Mouse (Mus musculus) limb, embryonic 14.5 days (tissue): Measurements from ENCODE around the gene Cyfip1. TPM values are rescaled to one million over a fixed set of nuclear protein-coding genes. Genes with fewer than 3 reads are reported as not detected.

Source experiments
- ATAC-seq: fragments of 200-750 bp; cut with Nextera tagmentation; 2 replicates; pipeline ENCODE4 v1.8.0; 2017; ENCODE audit warnings: low read depth, moderate number of reproducible peaks, moderate TSS enrichment; ENCODE audit not compliant: low FRiP score
- DNase-seq: peaks from one replicate; pipeline ENCODE4 v3.0.0-alpha.2; 2015; ENCODE audit warnings: low spot score
- H3K27ac ChIP-seq: fragments of 300-500 bp; sonication (generic); replicated peaks from 2 replicates; pipeline ENCODE4 v1.5.1; 2014; ENCODE audit warnings: low read depth, mild to moderate bottlenecking, low read length, moderate library complexity, mixed read lengths
- H3K27me3 ChIP-seq: fragments of 300-500 bp; sonication (generic); 2 replicates; pipeline ENCODE4 v1.6.1; 2014; ENCODE audit warnings: low read length, mixed read lengths; ENCODE audit not compliant: control insufficient read depth, insufficient read depth
- H3K36me3 ChIP-seq: fragments of 300-500 bp; sonication (generic); 2 replicates; pipeline ENCODE4 v1.6.1; 2014; ENCODE audit warnings: mild to moderate bottlenecking, low read length, moderate library complexity, mixed read lengths; ENCODE audit not compliant: control insufficient read depth, insufficient read depth
- H3K4me1 ChIP-seq: fragments of 300-500 bp; sonication (generic); 2 replicates; pipeline ENCODE4 v1.6.1; 2014; ENCODE audit warnings: antibody characterized with exemption, low read length, mixed read lengths; ENCODE audit not compliant: control insufficient read depth, insufficient read depth
- H3K4me2 ChIP-seq: fragments of 300-500 bp; sonication (generic); replicated peaks from 2 replicates; pipeline ENCODE4 v1.6.1; 2014; ENCODE audit warnings: low read depth, mild to moderate bottlenecking, low read length, moderate library complexity; ENCODE audit not compliant: severe bottlenecking
- H3K4me3 ChIP-seq: fragments of 300-500 bp; sonication (generic); replicated peaks from 2 replicates; pipeline ENCODE4 v1.5.1; 2014; ENCODE audit warnings: low read length
- H3K9ac ChIP-seq: fragments of 300-500 bp; sonication (generic); 2 replicates; pipeline ENCODE4 v1.6.1; 2014; ENCODE audit warnings: mild to moderate bottlenecking, low read depth, low read length, moderate library complexity; ENCODE audit not compliant: severe bottlenecking
- H3K9me3 ChIP-seq: fragments of 300-500 bp; sonication (generic); 2 replicates; pipeline ENCODE4 v1.6.1; 2016; ENCODE audit warnings: low read length; ENCODE audit not compliant: control insufficient read depth
- POLR2A ChIP-seq: fragments of 200-500 bp; IDR thresholded peaks from 2 replicates; pipeline ENCODE4 v1.8.0; 2012; ENCODE audit warnings: inconsistent platforms, mild to moderate bottlenecking, moderate library complexity, borderline replicate concordance; ENCODE audit not compliant: insufficient read depth, insufficient read length; ENCODE audit errors: extremely low read depth
- WGBS: fragments of 180-500 bp; shearing (Covaris S2); extraction: QIAGEN DNeasy Blood & Tissue Kit; methylation state at CpG from one replicate; pipeline ENCODE4 v1.1.7; 2014; 5-methylcytosine and 5-hydroxymethylcytosine counted together
- polyA plus RNA-seq, 2 experiments: library from polyadenylated mRNA; depleted of rRNA in 1 of 2; stranded (reverse) in 1 of 2; unstranded in 1 of 2; fragments of >200 nt; fragmentation: Nextera tagmentation in 1 of 2; extraction: Ambion mirVana in 1 of 2; gene quantifications; 2 replicates each; pipeline versions ENCODE4 v1.2.1 to v1.2.3; 2012 to 2014

The Cyfip1 gene
- polyA plus RNA-seq, 2 experiments = 55.6 to 115 TPM

GRCm38 (mm10) chr7:55959801-55960200 lies 118.3 kb downstream of the Cyfip1 start:
- H3K9me3 ChIP-seq = no peaks in the 10 kb centered on the region
- H3K4me1 ChIP-seq = no peaks in the 10 kb centered on the region
- no peak for TF ChIP-seq POLR2A
- WGBS = 88% methylated on average over 3 of the region's 3 CpGs
- H3K4me2 ChIP-seq = no peak overlapping the region
- H3K9ac ChIP-seq = no peak overlapping the region
- no peak for DNase-seq
- no peak overlapping the region for H3K27ac ChIP-seq
- H3K27me3 ChIP-seq = no peaks in the 10 kb centered on the region
- H3K4me3 ChIP-seq = no peak overlapping the region
- ATAC-seq = no peak
- H3K36me3 ChIP-seq = no peaks in the 10 kb centered on the region

- no peak overlapping the region for H3K27ac ChIP-seq
- no peaks in the 10 kb centered on the region for H3K27me3 ChIP-seq
- no peak overlapping the region for H3K4me3 ChIP-seq
- H3K9me3 ChIP-seq = no peaks in the 10 kb centered on the region
- H3K36me3 ChIP-seq = no peaks in the 10 kb centered on the region
- WGBS = 91% methylated on average over 1 of the region's 1 CpGs
- H3K9ac ChIP-seq = no peak overlapping the region
- H3K4me2 ChIP-seq = no peak overlapping the region
- no peaks in the 10 kb centered on the region for H3K4me1 ChIP-seq
- DNase-seq (no peak), ATAC-seq (no peak)
- TF ChIP-seq POLR2A = no peak
Observed at GRCm38 (mm10) chr7:55960506-55960905, 119.0 kb downstream of the Cyfip1 start.

- H3K4me1 ChIP-seq = no peaks in the 10 kb centered on the region
- no peaks in the 10 kb centered on the region for H3K9me3 ChIP-seq
- no peaks in the 10 kb centered on the region for H3K36me3 ChIP-seq
- H3K4me2 ChIP-seq = peak within 1 kb of the TSS; percentile 74
- peak; percentile 89 for DNase-seq
- ATAC-seq = peak; percentile 98
- H3K9ac ChIP-seq = peak within 1 kb of the TSS; percentile 84
- under 1% methylated on average over 69 of the region's 70 CpGs for WGBS
- H3K27me3 ChIP-seq = no peaks in the 10 kb centered on the region
- peak within 1 kb of the TSS; percentile 77 for H3K4me3 ChIP-seq
- peak; percentile 92; the same call in 1 of the 2 replicates for TF ChIP-seq POLR2A
- H3K27ac ChIP-seq = peak within 1 kb of the TSS; percentile 76
Observed at GRCm38 (mm10) chr7:55962004-55962908, 120.7 kb downstream of the Cyfip1 start, which contains the start of gene Nipa2. TSS of gene Nipa2 (minus strand) at chr7:55962476.

DNA sequence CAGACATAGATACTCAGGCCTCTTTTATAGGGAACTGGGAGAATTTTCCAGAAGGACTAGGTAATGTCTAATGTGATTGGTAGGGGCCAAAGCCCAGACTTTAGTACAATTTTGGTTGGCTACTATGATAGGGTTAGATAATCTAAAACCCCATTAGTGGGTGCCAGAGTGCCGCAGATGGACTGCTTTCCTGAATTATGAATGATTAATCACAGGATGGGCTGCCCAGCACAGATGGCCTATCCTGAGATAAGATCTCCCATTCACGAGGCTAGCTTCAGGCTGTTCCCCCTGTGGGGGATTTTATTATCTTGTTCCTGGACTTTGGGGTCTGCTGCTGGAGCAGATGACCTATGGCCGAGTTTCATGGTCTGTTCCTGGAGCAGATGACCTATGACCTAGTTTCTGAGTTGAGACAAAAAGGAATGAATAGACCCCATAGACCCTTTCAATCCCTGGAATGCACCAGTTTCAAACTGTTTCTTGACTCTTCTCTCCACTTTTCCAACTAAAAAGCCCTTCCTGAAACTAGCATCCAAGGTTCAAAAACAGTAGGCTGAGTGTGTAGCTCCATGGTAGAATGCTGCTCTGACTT lies 125.4 kb downstream of the Cyfip1 start:
- no peak for TF ChIP-seq POLR2A
- no peak for ATAC-seq
- Histone ChIP-seq H3K9ac (no peak overlapping the region), H3K4me3 (no peak overlapping the region), H3K27me3 (no peaks in the 10 kb centered on the region), H3K36me3 (no peaks in the 10 kb centered on the region), H3K4me2 (no peak overlapping the region), H3K4me1 (0 out of 2 replicates have a peak, but pooled peaks cover 5% of the 10 kb centered on the region), H3K27ac (no peak overlapping the region), H3K9me3 (no peaks in the 10 kb centered on the region)
- 37% methylated on average over 3 of the region's 3 CpGs for WGBS
- no peak for DNase-seq

DNA sequence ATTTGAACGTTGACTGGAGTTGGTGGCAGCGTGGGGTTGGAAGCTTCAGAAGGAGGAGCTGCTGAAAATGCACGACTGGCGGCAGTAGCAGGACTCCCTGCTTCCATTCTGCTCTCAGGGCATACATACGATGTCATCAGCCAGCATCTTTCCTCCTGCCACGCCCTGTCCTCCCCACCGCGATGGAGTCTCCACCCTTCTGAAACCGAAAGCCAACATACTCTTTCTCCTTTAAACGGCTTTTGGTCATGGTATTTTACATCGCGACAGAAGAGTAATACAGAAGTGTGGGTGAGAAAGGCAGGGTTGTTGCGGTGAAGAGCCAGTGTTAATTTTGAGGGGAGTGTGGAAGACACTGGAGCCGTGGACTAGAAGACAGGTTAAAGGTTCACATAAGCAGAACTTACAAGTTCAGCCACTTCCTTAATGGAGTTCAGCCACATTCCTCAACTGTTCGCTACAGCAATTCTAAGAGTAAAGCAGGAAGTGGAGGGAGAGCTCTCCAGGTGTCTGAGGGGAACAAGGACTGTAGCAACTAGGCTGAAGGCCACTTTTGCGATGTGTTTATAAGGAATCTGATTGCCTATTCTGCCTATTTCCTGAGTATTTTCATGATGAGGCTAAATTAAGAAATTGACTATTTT lies 126.8 kb downstream of the Cyfip1 start:
- no peaks in the 10 kb centered on the region for H3K9me3 ChIP-seq
- H3K4me1 ChIP-seq = 0 out of 2 replicates have a peak, but pooled peaks cover 5% of the 10 kb centered on the region
- 36% methylated on average over 16 of the region's 16 CpGs for WGBS
- TF ChIP-seq POLR2A = no peak
- peak overlapping the region; percentile 42 for H3K4me2 ChIP-seq
- peak; percentile 17; the same call in 1 of the 2 replicates for ATAC-seq
- H3K27me3 ChIP-seq = no peaks in the 10 kb centered on the region
- peak overlapping the region; percentile 28 for H3K4me3 ChIP-seq
- peak; percentile 13 for DNase-seq
- no peaks in the 10 kb centered on the region for H3K36me3 ChIP-seq
- H3K9ac ChIP-seq = peak overlapping the region; percentile 6; the same call in 1 of the 2 replicates
- no peak overlapping the region for H3K27ac ChIP-seq
